Mouse (Mus musculus): Measurements from ENCODE around the gene Nr3c2.
A peak's percentile ranks its signal among the peaks of the same experiment; 100 is the strongest.

Nr3c2 gene

DNA sequence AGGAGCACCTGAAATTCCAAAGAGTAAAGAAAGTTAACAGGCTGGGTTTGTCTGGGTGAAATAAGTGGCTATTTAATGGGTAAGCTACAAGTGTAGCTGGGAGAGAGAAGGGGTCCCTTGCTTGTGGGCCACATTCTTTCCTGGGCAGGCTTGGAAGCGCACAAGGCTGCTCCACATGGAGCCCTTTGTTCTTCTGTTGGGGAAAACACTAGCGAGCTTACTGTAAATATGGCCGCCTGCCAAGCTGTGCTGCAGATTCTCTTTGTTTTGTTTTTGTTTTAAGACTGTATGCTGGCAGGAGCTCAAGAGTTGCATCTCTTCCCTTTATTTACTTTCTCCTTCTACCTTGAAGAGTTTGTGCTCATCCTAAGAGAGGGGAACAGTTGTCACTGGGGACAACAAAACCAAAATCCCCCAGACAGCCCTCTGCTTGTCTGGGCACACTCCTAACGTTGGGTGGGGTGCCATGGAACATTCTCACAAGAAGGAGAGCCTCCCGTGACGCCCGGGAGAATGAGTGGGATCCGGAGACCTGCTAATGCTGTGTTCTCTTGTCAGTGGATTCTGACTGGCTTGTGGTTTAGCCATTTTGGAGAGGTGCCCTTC, 73.8 kb downstream of the Nr3c2 start:
- DNase-seq = peak; percentile 46

DNA sequence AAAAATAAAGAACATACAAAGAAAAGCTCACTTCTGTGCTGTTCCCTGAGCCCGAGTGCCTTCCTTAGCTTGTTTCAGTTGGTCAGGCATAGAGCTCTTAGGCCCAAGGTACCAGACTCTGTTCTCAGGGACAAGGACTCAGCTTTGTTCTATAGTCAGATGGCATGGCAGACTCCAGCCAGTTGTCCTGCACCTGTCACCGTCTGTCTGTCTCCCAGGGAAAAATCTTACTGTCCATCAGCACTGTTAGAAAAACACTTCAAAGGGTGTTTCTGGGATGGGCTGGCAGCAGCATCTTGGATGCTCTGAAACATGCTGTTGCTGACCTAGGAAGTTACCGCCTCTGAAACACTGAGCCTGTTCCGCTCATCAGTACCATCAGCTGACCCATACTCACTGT, 78.7 kb downstream of the Nr3c2 start:
- DNase-seq = no peak

DNA sequence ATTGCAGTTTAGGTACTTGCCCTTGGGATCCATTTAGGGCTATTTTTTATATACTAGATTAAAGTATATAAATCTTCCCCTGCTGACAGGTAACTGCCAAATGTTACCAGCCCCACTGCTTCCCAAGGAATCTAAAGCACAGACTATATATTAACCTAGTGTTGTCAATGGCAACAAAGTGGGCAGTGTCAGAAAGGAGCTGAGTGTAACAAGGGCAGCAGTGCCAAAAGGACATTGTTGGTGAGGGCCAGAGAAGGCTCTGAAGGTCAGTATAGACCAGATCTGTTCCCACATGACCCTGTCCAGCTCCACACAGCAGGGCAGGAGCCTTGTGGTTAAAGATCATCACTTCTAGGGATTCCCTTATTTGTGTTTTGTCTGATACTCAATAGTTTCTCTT, 84.8 kb downstream of the Nr3c2 start:
- DNase-seq = no peak

DNA sequence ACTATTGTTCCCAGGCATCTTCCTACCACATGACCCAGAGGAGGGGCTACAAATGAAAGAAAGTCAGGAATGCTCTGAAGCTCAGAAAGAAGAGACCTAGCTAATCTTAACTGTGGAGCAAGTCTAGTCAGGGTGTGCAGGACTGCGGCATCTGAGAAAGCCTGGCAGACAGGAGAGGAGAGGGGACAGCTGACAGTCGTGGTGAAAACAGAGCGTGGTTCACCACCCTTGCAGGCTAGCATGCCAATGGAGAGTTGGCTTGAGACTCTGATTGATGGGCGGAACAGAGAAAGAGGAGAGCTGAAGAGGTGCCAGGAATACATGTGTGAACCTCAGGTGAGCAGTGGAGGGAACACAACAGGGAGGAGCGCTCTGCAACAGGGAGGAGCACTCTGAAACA, 85.6 kb downstream of the Nr3c2 start:
- no peak for DNase-seq

DNA sequence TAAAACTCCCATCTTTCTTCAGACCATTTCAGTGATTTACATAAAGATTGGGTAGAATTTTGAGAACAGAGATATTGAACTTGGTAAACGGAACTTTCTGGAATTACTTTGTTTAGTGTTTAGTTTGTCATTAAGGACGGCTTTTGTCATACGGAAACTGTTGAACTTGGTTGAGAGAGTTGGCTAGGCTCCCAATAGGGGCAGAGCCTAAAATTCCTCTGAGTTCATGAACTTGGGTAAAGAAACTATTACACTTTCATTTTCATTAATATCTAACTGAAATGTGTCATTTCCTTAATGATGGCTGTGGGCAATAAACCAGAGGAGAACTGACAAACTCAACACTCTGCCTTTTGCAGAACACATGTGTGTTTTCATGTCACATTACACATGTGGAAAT, 88.6 kb downstream of the Nr3c2 start:
- DNase-seq = no peak

DNA sequence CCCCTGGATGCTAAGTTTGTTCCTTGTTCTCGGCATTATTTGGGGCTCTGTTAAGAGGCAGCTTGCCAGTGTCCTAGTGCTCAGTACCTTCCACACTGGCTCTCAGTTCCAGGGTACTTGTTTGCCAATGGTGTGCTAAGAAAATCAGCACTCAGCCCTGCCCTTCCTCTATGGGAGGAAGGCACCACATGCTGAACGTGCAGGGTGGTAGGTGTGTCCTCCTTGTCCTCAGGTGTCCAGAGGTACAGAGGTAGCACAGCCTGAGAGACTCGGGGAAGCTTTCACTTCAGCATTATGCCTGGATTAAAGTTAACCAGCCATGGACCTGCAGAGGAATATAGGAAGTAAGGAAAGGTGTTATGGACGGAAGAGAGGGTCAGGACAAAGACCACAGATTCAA, 99.0 kb downstream of the Nr3c2 start:
- DNase-seq = no peak

DNA sequence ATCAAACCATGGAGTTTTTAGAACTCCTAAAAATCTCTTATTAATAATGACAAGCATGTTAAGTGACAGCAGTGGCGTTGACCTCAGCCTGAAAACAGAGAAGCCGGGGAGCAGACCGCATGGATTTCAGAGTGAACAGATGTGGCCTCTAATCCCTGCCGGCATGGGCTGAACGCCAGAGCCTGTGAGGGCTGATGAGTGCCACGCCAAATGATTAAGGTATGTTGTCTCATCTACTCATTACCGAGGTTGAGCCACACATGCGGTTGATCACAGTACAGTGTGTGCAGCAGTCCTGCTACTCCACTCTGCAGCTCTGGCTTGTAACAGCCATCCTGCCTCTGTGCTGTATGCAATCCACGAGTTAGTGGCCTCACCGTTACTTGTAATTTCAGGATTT, 110.2 kb downstream of the Nr3c2 start:
- peak; percentile 37 for DNase-seq

DNA sequence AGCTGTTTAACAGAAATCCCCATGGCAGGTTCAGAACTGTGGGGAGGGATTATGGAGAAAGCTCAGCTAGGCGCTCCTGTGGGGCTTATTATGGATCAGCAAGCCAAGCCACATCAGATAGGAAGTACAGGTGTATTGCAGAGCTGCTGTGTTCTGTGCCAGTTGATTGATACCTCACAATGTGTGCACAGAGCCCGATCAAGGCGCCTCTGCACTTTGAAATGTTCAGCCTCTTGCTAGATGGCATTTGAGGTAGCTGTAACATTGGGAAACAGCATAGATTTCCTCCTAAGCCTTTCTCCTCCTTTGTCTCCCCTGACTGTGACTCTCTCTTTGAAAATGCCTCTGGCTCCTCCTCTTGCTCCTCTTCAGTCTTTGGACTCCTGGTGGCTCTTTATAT, 112.7 kb downstream of the Nr3c2 start:
- DNase-seq = no peak

DNA sequence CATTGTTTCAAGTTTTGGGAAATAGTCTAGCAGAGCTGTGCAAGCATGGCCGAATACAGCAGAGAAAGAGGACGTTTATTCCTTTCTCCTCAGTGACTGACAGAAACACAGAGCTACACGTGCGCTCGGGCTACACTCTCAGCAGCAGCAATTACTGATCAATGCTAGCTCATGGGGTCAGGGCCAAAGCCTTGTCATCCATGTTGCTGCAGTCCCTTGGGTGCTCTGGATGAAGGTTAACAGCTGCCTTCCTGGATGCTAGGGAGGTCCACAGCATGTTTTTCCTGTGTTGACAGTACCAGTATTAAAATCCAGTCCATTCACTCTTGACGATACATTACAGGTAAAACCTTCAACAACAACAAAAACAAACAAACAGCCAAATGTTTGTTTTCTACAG, 113.4 kb downstream of the Nr3c2 start:
- no peak for DNase-seq

DNA sequence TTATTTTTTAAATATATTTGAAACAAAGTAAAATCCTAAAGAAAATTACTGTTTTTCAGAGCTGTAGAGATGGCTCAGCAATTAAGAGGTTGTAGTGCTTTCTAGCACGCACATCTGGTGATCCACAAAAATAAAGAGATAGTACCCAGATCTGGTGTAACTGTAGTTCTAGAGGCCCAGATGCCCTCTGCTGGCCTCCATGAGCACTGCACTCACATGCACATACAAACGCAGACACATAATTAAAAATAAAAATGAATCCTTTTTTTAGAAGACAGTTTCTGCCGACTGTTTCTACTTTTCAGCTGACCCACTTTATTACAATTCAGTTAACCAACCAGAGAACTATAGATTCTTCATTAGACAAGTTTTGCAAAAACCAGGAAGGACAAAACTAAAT, 117.5 kb downstream of the Nr3c2 start:
- no peak for DNase-seq

DNA sequence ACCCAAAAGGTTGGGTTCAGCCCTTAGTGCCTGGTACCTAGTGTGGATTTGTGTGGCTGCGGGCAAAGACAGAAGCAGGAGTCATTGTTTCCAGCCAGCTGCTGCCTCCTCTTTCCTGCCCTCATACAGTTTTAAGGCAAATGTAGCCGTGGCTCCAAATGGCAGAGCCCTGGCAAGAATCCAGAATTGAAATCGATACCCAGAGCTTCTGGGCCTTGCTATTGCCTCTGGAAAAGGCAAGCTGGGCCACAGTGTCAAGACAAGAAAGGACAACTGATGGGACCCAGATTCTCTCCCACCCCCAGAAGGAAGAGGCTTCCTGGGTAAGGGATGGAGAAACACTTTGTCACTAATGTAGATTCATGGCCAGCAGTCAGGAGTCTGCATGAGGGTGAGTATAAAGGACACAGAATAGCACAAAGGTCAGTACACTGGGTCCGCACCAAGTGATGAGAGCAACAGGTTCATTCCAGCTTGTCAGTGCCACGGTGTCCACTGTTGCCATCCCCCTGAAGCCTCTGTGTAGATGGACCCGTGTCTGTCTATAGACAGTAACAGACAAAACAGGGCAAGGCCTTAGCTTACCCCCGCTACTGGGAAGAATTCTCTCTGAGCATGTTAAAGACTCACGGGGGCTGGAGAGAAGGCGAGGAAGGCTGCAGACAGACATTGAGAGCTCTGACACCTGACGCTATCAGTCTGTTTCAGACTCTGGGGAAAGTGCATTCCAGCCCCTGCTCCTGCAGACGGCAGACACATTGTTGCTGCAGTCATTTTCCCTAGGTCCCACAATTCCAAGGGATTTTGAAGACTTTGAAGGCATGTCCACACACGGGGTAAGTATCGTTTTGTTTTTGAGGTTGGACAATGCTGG, 124.8 kb downstream of the Nr3c2 start:
- DNase-seq = no peak

DNA sequence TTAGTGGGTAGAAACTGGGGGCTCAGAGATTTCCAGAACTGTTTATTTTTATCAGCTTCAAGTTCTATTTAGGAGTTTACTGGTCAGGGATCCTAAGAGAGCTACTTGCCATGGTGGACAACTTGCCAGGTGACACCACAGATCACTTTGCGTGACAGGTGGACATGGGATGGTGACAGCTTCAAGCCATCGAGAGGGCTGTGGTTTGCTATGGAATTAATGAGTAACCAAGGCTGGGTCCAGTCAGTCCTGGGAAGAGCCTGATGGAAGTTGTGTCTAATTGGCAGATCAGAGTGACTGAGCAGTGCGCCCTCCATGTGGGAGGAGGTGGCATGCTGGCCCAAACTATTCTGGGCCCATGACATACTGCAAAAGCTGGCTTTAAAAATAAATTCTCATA, 132.0 kb downstream of the Nr3c2 start:
- DNase-seq = no peak

DNA sequence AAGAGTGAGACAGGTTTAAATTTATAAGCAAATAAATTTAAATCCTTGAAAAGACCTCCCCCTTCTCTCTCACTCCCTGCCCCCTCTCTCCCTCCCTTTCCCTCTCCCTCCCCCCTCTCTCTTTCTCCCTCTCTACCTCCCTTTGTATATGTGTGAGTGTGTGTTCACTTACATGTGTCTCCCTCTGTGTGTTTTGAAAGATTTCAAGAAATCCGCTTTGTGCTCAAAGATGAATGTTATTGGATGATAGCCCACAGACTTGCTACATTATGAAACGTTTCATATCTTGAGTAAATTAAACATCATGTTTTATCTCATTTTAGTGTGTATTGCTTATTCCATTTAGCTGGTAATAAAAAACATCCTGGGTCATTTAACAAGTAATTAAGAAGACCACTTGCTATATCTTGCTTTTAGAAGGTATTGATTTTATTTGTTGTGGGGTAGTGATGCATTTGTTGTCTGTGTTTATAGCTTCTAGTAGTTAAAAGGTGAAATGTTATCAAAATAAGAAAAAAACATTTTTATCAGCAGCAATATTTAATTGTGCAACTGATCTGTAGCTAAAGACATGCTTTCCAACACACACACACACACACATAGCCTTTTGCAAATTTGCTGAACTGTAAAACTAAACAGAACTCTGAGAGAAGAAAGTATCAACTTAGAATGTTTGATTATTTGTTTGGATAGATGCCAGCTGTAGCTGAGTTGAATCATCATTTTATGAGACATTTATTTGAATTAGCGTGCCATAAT, 134.6 kb downstream of the Nr3c2 start:
- no peak for DNase-seq

DNA sequence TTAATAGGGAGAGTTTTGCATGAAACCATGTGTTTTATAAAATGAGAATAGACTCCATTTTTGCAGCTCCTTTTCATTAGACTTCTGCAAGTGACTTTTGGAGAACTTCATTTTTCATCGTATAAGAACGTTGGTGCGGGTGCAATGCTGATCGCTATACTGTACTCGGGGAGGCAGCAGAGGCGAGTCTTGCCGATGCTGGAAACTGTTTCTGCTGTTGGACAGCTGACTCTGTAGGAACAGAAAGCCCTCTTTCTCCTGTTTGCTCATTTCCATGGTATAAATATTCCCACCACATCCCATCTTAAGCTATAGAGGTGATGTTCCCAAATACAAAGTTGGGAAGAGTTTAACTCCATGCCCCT, 135.2 kb downstream of the Nr3c2 start:
- DNase-seq = no peak

DNA sequence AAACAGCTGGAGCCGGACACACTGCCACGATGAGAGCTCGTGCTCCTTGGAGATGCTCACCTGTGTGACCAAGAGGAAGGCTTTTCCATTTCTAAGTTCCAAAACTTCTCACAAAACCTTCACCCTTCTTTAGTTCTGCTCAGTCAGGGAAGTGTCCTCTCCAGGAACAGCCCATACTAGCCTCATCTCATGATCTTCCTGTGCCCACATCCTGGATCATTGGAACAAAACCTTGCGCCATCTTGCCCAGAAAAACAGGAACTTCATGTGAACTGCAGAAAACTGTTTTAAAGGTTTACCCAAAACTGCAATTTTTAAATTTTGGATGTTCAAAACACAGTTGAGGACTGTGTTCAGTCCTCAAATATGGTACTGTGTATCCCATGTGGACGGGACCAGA, 142.0 kb downstream of the Nr3c2 start:
- no peak for DNase-seq

DNA sequence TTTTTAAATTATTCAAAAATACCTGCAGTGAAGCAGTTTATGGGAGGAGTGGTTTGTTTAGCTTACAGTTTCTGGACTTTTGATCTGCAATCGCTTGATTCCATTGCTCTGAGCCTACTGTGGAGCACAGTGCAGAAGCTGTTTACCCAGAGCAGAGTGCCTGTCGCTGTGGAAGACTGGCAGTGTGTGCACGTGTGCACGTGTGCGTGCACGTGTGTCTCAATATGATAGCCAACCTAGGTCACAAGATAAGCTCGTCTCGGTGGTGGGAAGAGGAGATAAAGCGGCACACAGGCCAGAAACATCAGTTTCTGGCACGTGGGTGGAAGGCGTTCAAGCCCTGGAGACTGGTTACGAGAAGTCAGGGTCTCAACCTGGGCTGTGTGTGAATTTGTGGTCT, 145.6 kb downstream of the Nr3c2 start:
- DNase-seq = no peak

DNA sequence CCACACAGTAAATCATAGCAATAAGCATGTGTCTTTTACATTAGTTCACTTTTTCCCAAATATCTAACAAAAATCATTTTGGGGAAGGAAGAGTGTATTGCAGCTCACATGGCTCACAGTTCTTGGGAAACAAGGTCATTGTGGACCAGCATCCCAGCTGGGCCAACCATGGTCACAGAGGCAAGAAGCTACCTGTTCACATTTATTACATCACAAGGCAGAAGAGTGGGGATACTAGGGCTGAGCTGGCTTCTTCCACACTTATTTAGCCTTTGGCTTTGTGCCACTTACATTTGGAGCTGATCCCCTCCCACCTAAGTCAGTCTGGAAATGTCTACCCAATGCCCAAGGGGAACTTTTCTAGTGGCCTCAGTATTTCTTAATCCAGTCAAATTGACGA, 146.5 kb downstream of the Nr3c2 start:
- no peak for DNase-seq

DNA sequence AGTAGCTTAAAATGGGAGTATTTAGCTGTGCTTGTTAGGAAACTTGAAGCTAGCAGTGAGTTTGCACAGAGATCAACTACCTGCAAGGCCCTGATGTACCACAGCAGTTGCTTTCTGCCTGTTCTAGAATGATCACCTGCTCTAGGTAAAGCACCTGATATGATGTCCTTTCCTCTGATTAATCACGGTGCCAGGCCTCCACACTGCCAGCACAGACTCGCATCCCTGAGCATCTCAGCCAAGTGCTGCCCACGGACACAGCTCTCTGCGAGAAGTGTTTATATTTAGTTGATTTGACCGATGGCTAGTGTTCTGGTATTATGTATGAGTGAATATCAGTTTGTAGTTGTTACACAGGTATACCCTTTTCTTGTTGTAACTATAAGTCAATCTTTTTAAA, 147.0 kb downstream of the Nr3c2 start:
- no peak for DNase-seq

DNA sequence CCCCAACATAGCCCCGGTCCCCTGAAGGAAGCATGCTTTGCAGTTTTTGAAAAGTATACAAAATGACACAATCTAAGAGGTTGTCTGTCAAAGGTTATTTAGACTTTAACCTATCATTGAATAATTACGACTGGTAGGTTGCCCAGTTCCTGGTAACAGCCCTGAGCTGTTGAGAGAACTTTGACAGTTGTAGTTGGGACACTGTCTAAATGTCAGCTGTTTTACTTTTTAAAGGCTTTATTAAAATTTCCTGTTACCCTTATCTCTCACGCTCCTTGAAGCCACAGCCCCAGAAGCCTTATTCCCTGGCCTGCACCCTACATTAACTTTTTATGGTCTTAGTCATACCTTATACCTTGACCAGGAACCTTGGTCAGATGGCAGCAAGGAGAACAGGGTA, 147.5 kb downstream of the Nr3c2 start:
- DNase-seq = no peak

DNA sequence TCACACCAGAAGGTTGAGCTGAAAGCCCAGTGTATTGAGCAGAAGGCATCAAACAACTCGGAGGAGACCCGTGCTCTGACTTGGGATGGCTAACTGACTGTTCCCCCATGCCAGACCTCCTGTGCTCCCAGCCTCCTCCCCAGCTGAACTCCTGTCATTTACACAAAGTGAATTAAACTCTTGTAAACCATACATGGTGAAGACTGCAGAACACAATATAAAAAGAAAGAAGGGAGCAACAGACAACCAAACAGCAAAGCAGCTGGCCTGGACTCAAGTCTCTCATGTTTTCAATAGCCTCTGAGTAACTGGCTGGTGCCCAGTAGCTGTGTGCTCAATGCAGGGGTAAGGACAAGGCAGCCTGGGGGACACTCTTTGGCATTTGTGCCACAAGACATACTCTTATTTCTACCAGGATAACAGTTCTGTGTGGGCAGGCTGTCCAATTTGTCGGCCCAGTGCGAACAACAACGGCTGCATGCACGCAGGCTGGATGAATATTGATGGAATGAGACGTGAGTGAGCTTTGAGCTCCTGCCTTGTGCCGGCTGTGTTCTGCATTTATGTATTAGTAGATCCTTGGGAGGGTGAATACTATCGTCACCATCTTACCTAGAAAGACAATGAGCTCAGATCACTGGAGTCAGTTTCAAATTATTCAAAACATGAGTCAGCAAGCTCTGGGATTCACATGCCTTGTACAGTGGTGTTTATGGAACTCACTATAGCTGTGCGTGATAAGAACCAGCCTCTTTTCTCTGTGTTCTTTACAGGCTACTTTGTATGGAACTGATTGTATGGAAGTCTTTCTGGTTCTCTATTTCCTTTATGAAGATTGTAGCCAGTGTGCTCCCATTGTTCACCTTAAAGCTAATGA, 152.4 kb downstream of the Nr3c2 start:
- DNase-seq = no peak

DNA sequence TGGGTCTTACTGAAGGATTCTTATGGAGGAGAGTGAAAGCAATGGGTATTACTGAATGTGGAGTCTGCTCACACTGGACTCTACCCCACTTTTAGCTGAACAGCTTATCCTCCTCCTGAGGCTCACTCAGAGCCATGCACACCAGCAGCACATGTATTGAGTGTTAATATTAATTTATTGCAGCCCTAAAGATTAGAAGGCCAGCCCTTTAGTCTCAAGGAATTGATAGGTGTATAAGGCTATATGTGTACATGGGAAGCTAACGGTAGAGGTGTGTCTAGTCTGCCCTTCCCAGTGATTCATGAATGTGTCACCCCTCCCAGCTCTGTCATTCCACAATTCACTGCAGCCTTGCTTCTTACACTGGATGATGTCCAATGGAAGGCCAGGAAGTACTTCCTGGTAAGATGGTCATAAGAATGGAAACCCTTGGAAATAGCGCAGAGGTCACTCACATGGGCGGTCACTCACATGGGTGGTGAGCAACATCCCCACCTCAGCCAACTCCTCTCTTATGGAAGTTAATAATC, 156.3 kb downstream of the Nr3c2 start:
- no peak for DNase-seq

DNA sequence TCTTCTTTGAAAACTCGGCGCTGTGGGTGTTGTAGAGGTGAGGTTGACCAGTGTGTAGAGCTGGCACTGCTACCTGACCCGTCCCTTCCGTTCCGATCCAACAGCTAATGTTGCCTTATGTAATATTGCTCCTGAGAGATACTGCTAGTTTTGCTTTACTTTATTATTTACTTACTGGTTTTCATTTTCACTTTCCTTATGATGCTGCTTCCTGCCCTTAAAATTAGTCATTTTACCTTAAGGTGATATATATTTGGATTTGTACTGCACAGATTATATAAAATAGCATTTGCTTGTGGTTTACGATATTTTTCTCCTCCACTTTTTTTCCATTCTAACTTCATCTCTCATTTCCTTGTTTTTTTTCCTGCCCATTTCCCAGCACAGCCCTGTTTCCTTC, 157.6 kb downstream of the Nr3c2 start:
- DNase-seq = no peak

DNA sequence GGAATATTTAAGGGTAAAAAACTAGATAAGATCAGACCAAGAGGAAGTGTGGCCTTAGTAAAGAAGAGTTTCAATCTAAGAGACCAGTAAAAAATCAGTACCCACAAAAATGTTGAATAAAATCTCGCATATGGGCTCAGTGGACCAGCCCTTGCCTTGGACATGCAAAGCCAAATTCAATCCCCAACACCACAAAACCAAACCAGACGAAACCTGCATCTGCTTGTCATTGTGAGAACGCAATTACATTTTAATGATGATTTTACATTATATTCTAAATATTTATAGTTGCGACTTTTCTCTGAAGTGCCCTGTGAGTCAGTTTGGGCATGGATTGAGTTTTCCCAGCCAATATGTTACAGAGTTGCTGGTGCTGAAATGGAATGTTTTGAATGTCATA, 183.4 kb downstream of the Nr3c2 start:
- DNase-seq = no peak
